ENCODE assay signal across 20 mouse cellular contexts in genomic region chr2:52654541-52654940, GRCm38 (mm10). TPM values are rescaled to one million over a fixed set of nuclear protein-coding genes. Genes with fewer than 3 reads are reported as not detected.
DNase-seq lines count a peak whose midpoint lies in the region; TF ChIP-seq lines count a peak whose summit lies in the region.
"Had no signal": no experiment of that assay in that cellular context is flagged by ENCODE, and none has a peak within 500 bp of the region (broad histone marks: within the 10 kb centered on the region; RNA-seq: fewer than 3 reads in every experiment).

No protein-coding gene starts in this region.

- no peaks in the 10 kb centered on the region for H3K9me3 ChIP-seq in hindbrain, embryonic 10.5 days
- H3K9me3 ChIP-seq: embryonic facial prominence, embryonic 13.5 days; embryonic facial prominence, embryonic 15.5 days; forebrain, embryonic 10.5 days; forebrain, embryonic 12.5 days had no signal

- DNase-seq in left cerebral cortex, adult 2 months (ENCODE audit: extremely low spot score in 1 of 2, low spot score in 2 of 2) = no peak
- no peak for DNase-seq in left cerebral cortex, postnatal 14 days (ENCODE audit: low spot score in 2 of 2)
- no peak for DNase-seq in hindbrain, embryonic 10.5 days (ENCODE audit: low spot score)
- DNase-seq in urinary bladder, postnatal 14 days (ENCODE audit: low spot score) = no peak
- DNase-seq: adrenal gland, adult 2 months; adrenal gland, postnatal 10 days; adrenal gland, postnatal 25 days; cerebellum, adult 11-12 months; cerebellum, adult 2 months; cerebellum, adult 9-10 months; cerebellum, postnatal 10 days; cerebellum, postnatal 25 days; embryo, embryonic 11 days had no signal

- TF ChIP-seq POLR2A in cortical plate, adult 2 months (IDR thresholded peaks at IDR 0.05; ENCODE audit: extremely low read depth, insufficient read depth, low read length) = no peak

- H3K36me3 ChIP-seq in hindbrain, embryonic 10.5 days = no peaks in the 10 kb centered on the region
- H3K36me3 ChIP-seq: embryonic facial prominence, embryonic 13.5 days; embryonic facial prominence, embryonic 15.5 days; forebrain, embryonic 10.5 days; forebrain, embryonic 12.5 days had no signal

- intact Hi-C loops in left cerebral cortex, adult 2 months (cut with DNase I) = no loop called here
- intact Hi-C loops in left cerebral cortex, postnatal 14 days (cut with DNase I) = no loop called here

- H3K27ac ChIP-seq in left cerebral cortex, adult 2 months = peak overlapping the region; percentile 66
- H3K27ac ChIP-seq in cortical plate, adult 2 months (ENCODE audit: insufficient read depth, low read length) = 0 out of 2 replicates have a peak overlapping the region, but pooled peaks have one; percentile 25
- no peak overlapping the region for H3K27ac ChIP-seq in hindbrain, embryonic 10.5 days
- H3K27ac ChIP-seq: embryonic facial prominence, embryonic 13.5 days; embryonic facial prominence, embryonic 15.5 days; forebrain, embryonic 10.5 days; forebrain, embryonic 12.5 days had no signal

- no peak for TF ChIP-seq CTCF in left cerebral cortex, adult 2 months (IDR thresholded peaks at IDR 0.05)
- no peak for TF ChIP-seq CTCF in cortical plate, adult 2 months (IDR thresholded peaks at IDR 0.05; ENCODE audit: extremely low read depth, insufficient read depth, low read length)

- H3K4me1 ChIP-seq in cortical plate, adult 2 months (ENCODE audit: control insufficient read depth, insufficient read depth, low read length) = peaks cover 17% of the 10 kb centered on the region
- no peaks in the 10 kb centered on the region for H3K4me1 ChIP-seq in hindbrain, embryonic 10.5 days (replicated peaks)
- H3K4me1 ChIP-seq: embryonic facial prominence, embryonic 13.5 days; embryonic facial prominence, embryonic 15.5 days; forebrain, embryonic 10.5 days; forebrain, embryonic 12.5 days had no signal

- H3K27me3 ChIP-seq in hindbrain, embryonic 10.5 days (ENCODE audit: insufficient read depth, poor library complexity, severe bottlenecking) = peaks cover 6% of the 10 kb centered on the region
- H3K27me3 ChIP-seq: embryonic facial prominence, embryonic 13.5 days; embryonic facial prominence, embryonic 15.5 days; forebrain, embryonic 12.5 days had no signal

- 78% methylated on average over 4 of the region's 4 CpGs for WGBS in hindbrain, embryonic 10.5 days

- H3K4me3 ChIP-seq in left cerebral cortex, adult 2 months = no peak overlapping the region
- no peak overlapping the region for H3K4me3 ChIP-seq in cortical plate, adult 2 months (ENCODE audit: insufficient read depth, low read length)
- H3K4me3 ChIP-seq in hindbrain, embryonic 10.5 days = no peak overlapping the region
- H3K4me3 ChIP-seq: embryonic facial prominence, embryonic 13.5 days; embryonic facial prominence, embryonic 15.5 days; erythroblast, embryonic 14.5 days; forebrain, embryonic 10.5 days; forebrain, embryonic 12.5 days had no signal

RNA-seq across cellular contexts. Expression of gene Cacnb4, which starts 22.1 kb away (rescaled TPM):
- 100 to 1,000 TPM; 166 to 176 TPM for total RNA-seq in left cerebral cortex, adult 2 months (2021)
- 100 to 1,000 TPM; 143 to 154 TPM for total RNA-seq in left cerebral cortex, postnatal 14 days (2021)
- 66.9 and 70.3 TPM in 2 replicates for polyA plus RNA-seq in cortical plate, adult 2 months (2012; rRNA removed)
- polyA plus RNA-seq in hindbrain, embryonic 10.5 days (2016; fragmentation: Nextera tagmentation; extraction: Ambion mirVana) = 0.68 and 1.8 TPM in 2 replicates
- total RNA-seq: MEL had no signal
- polyA plus RNA-seq: adrenal gland, adult 2 months; erythroblast, embryonic 14.5 days had no signal
